Mouse (Mus musculus): ENCODE results near the gene Mta3. TPM values are rescaled to one million over a fixed set of nuclear protein-coding genes. Genes with fewer than 3 reads are reported as not detected.

Gene Mta3
- polyA plus RNA-seq, 1 experiment from 2014 or later, result 44.6 TPM

- Histone ChIP-seq H3K4me3 (ENCODE audit: low read depth, low read length) (no peak overlapping the region), H3K4me1 (ENCODE audit: control insufficient read depth, insufficient read depth, low read length) (no peaks in the 10 kb centered on the region), H3K27ac (replicated peaks; ENCODE audit: low read depth, low read length) (no peak overlapping the region), H3K9me3 (ENCODE audit: control insufficient read depth, low read length) (no peaks in the 10 kb centered on the region), H3K36me3 (ENCODE audit: control insufficient read depth, insufficient read depth, low read length) (no peaks in the 10 kb centered on the region), H3K27me3 (ENCODE audit: control insufficient read depth, insufficient read depth, low read length) (no peaks in the 10 kb centered on the region), H3K4me2 (ENCODE audit: low read depth, severe bottlenecking) (no peak overlapping the region), H3K9ac (ENCODE audit: low read length) (no peak overlapping the region)
- DNase-seq (ENCODE audit: low spot score), result no peak
- 67% methylated on average over 7 of the region's 7 CpGs for WGBS
- no peak for ATAC-seq (ENCODE audit: insufficient number of reproducible peaks, low FRiP score, low TSS enrichment, low read depth)
Observed at GRCm38 (mm10) chr17:83681977-83682376, 24.0 kb upstream of the Mta3 start.

- no peaks in the 10 kb centered on the region for H3K9me3 ChIP-seq (ENCODE audit: control insufficient read depth, low read length)
- no peak overlapping the region for H3K4me2 ChIP-seq (ENCODE audit: low read depth, severe bottlenecking)
- no peaks in the 10 kb centered on the region for H3K27me3 ChIP-seq (ENCODE audit: control insufficient read depth, insufficient read depth, low read length)
- H3K36me3 ChIP-seq (ENCODE audit: control insufficient read depth, insufficient read depth, low read length), result no peaks in the 10 kb centered on the region
- no peaks in the 10 kb centered on the region for H3K4me1 ChIP-seq (ENCODE audit: control insufficient read depth, insufficient read depth, low read length)
- H3K9ac ChIP-seq (ENCODE audit: low read length), result no peak overlapping the region
- no peak overlapping the region for H3K4me3 ChIP-seq (ENCODE audit: low read depth, low read length)
- DNase-seq (ENCODE audit: low spot score) (no peak), ATAC-seq (ENCODE audit: insufficient number of reproducible peaks, low FRiP score, low TSS enrichment, low read depth) (no peak)
- no peak overlapping the region for H3K27ac ChIP-seq (replicated peaks; ENCODE audit: low read depth, low read length)
- WGBS, result 78% methylated on average over 7 of the region's 7 CpGs
Observed at GRCm38 (mm10) chr17:83684475-83684874, 21.5 kb upstream of the Mta3 start.

- no peaks in the 10 kb centered on the region for H3K27me3 ChIP-seq (ENCODE audit: control insufficient read depth, insufficient read depth, low read length)
- no peaks in the 10 kb centered on the region for H3K4me1 ChIP-seq (ENCODE audit: control insufficient read depth, insufficient read depth, low read length)
- no peak overlapping the region for H3K4me3 ChIP-seq (ENCODE audit: low read depth, low read length)
- no peak overlapping the region for H3K4me2 ChIP-seq (ENCODE audit: low read depth, severe bottlenecking)
- DNase-seq (ENCODE audit: low spot score) (no peak), ATAC-seq (ENCODE audit: insufficient number of reproducible peaks, low FRiP score, low TSS enrichment, low read depth) (no peak)
- H3K9me3 ChIP-seq (ENCODE audit: control insufficient read depth, low read length), result peaks cover 3% of the 10 kb centered on the region; the same call in 1 of the 2 replicates
- no peaks in the 10 kb centered on the region for H3K36me3 ChIP-seq (ENCODE audit: control insufficient read depth, insufficient read depth, low read length)
- no peak overlapping the region for H3K27ac ChIP-seq (replicated peaks; ENCODE audit: low read depth, low read length)
- whole genome bisulfite sequencing, result 56% methylated on average over 2 of the region's 2 CpGs
- no peak overlapping the region for H3K9ac ChIP-seq (ENCODE audit: low read length)
Observed at GRCm38 (mm10) chr17:83690418-83690817, 15.5 kb upstream of the Mta3 start.

GRCm38 (mm10) chr17:83691379-83691778 lies 14.6 kb upstream of the Mta3 start:
- Histone ChIP-seq H3K27ac (replicated peaks; ENCODE audit: low read depth, low read length) (no peak overlapping the region), H3K36me3 (ENCODE audit: control insufficient read depth, insufficient read depth, low read length) (no peaks in the 10 kb centered on the region), H3K4me1 (ENCODE audit: control insufficient read depth, insufficient read depth, low read length) (no peaks in the 10 kb centered on the region), H3K27me3 (ENCODE audit: control insufficient read depth, insufficient read depth, low read length) (no peaks in the 10 kb centered on the region), H3K4me3 (ENCODE audit: low read depth, low read length) (no peak overlapping the region), H3K9ac (ENCODE audit: low read length) (no peak overlapping the region), H3K9me3 (ENCODE audit: control insufficient read depth, low read length) (peaks cover 3% of the 10 kb centered on the region; the same call in 1 of the 2 replicates), H3K4me2 (ENCODE audit: low read depth, severe bottlenecking) (no peak overlapping the region)
- no peak for DNase-seq (ENCODE audit: low spot score)
- ATAC-seq (ENCODE audit: insufficient number of reproducible peaks, low FRiP score, low TSS enrichment, low read depth), result no peak
- WGBS, result 71% methylated on average over 4 of the region's 4 CpGs

- DNase-seq (ENCODE audit: low spot score) (no peak), ATAC-seq (ENCODE audit: insufficient number of reproducible peaks, low FRiP score, low TSS enrichment, low read depth) (no peak)
- Histone ChIP-seq H3K4me2 (ENCODE audit: low read depth, severe bottlenecking) (no peak overlapping the region), H3K27me3 (ENCODE audit: control insufficient read depth, insufficient read depth, low read length) (no peaks in the 10 kb centered on the region), H3K27ac (replicated peaks; ENCODE audit: low read depth, low read length) (no peak overlapping the region), H3K36me3 (ENCODE audit: control insufficient read depth, insufficient read depth, low read length) (no peaks in the 10 kb centered on the region), H3K9me3 (ENCODE audit: control insufficient read depth, low read length) (peaks cover 3% of the 10 kb centered on the region; the same call in 1 of the 2 replicates), H3K4me3 (ENCODE audit: low read depth, low read length) (no peak overlapping the region), H3K4me1 (ENCODE audit: control insufficient read depth, insufficient read depth, low read length) (no peaks in the 10 kb centered on the region), H3K9ac (ENCODE audit: low read length) (no peak overlapping the region)
- WGBS, result 78% methylated on average over 9 of the region's 9 CpGs
Observed at GRCm38 (mm10) chr17:83693941-83694340, 12.0 kb upstream of the Mta3 start.

- Histone ChIP-seq H3K27me3 (ENCODE audit: control insufficient read depth, insufficient read depth, low read length) (no peaks in the 10 kb centered on the region), H3K9ac (ENCODE audit: low read length) (no peak overlapping the region), H3K4me3 (ENCODE audit: low read depth, low read length) (no peak overlapping the region), H3K4me2 (ENCODE audit: low read depth, severe bottlenecking) (no peak overlapping the region), H3K9me3 (ENCODE audit: control insufficient read depth, low read length) (peaks cover 3% of the 10 kb centered on the region; the same call in 1 of the 2 replicates), H3K4me1 (ENCODE audit: control insufficient read depth, insufficient read depth, low read length) (no peaks in the 10 kb centered on the region), H3K27ac (replicated peaks; ENCODE audit: low read depth, low read length) (no peak overlapping the region), H3K36me3 (ENCODE audit: control insufficient read depth, insufficient read depth, low read length) (no peaks in the 10 kb centered on the region)
- DNase-seq (ENCODE audit: low spot score), result no peak
- ATAC-seq (ENCODE audit: insufficient number of reproducible peaks, low FRiP score, low TSS enrichment, low read depth), result no peak
- WGBS, result 78% methylated on average over 2 of the region's 2 CpGs
Observed at GRCm38 (mm10) chr17:83695785-83696184, 10.2 kb upstream of the Mta3 start.

GRCm38 (mm10) chr17:83699062-83699724 lies 6.8 kb upstream of the Mta3 start:
- Histone ChIP-seq H3K4me3 (ENCODE audit: low read depth, low read length) (no peak overlapping the region), H3K27me3 (ENCODE audit: control insufficient read depth, insufficient read depth, low read length) (no peaks in the 10 kb centered on the region), H3K4me1 (ENCODE audit: control insufficient read depth, insufficient read depth, low read length) (no peaks in the 10 kb centered on the region), H3K4me2 (ENCODE audit: low read depth, severe bottlenecking) (no peak overlapping the region), H3K36me3 (ENCODE audit: control insufficient read depth, insufficient read depth, low read length) (no peaks in the 10 kb centered on the region), H3K27ac (replicated peaks; ENCODE audit: low read depth, low read length) (no peak overlapping the region), H3K9ac (ENCODE audit: low read length) (no peak overlapping the region), H3K9me3 (ENCODE audit: control insufficient read depth, low read length) (no peaks in the 10 kb centered on the region)
- DNase-seq (ENCODE audit: low spot score), result no peak
- ATAC-seq (ENCODE audit: insufficient number of reproducible peaks, low FRiP score, low TSS enrichment, low read depth), result no peak
- WGBS, result 78% methylated on average over 8 of the region's 8 CpGs

GRCm38 (mm10) chr17:83700125-83700524 lies 5.8 kb upstream of the Mta3 start:
- Histone ChIP-seq H3K4me3 (ENCODE audit: low read depth, low read length) (no peak overlapping the region), H3K27ac (replicated peaks; ENCODE audit: low read depth, low read length) (no peak overlapping the region; the same call in 1 of the 2 replicates), H3K9me3 (ENCODE audit: control insufficient read depth, low read length) (no peaks in the 10 kb centered on the region), H3K36me3 (ENCODE audit: control insufficient read depth, insufficient read depth, low read length) (no peaks in the 10 kb centered on the region), H3K4me2 (ENCODE audit: low read depth, severe bottlenecking) (no peak overlapping the region), H3K9ac (ENCODE audit: low read length) (no peak overlapping the region), H3K4me1 (ENCODE audit: control insufficient read depth, insufficient read depth, low read length) (no peaks in the 10 kb centered on the region), H3K27me3 (ENCODE audit: control insufficient read depth, insufficient read depth, low read length) (no peaks in the 10 kb centered on the region)
- WGBS, result 84% methylated on average over 9 of the region's 9 CpGs
- ATAC-seq (ENCODE audit: insufficient number of reproducible peaks, low FRiP score, low TSS enrichment, low read depth) (no peak), DNase-seq (ENCODE audit: low spot score) (no peak)

GRCm38 (mm10) chr17:83704469-83704868 lies 1.5 kb upstream of the Mta3 start:
- no peaks in the 10 kb centered on the region for H3K9me3 ChIP-seq (ENCODE audit: control insufficient read depth, low read length)
- DNase-seq (ENCODE audit: low spot score) (no peak), ATAC-seq (ENCODE audit: insufficient number of reproducible peaks, low FRiP score, low TSS enrichment, low read depth) (no peak)
- no peak overlapping the region for H3K9ac ChIP-seq (ENCODE audit: low read length)
- H3K27ac ChIP-seq (replicated peaks; ENCODE audit: low read depth, low read length), result no peak overlapping the region
- no peak overlapping the region for H3K4me3 ChIP-seq (ENCODE audit: low read depth, low read length)
- no peaks in the 10 kb centered on the region for H3K27me3 ChIP-seq (ENCODE audit: control insufficient read depth, insufficient read depth, low read length)
- no peak overlapping the region for H3K4me2 ChIP-seq (ENCODE audit: low read depth, severe bottlenecking)
- H3K4me1 ChIP-seq (ENCODE audit: control insufficient read depth, insufficient read depth, low read length), result 0 out of 2 replicates have a peak, but pooled peaks cover 5% of the 10 kb centered on the region
- 88% methylated on average over 5 of the region's 5 CpGs for WGBS
- H3K36me3 ChIP-seq (ENCODE audit: control insufficient read depth, insufficient read depth, low read length), result no peaks in the 10 kb centered on the region; the same call in 1 of the 2 replicates

Data from limb, embryonic 11.5 days (tissue).